Mouse (Mus musculus) cerebellum, adult 8-10 months (tissue): ENCODE data around the gene Ripk3.
A peak's percentile ranks its signal among the peaks of the same experiment; 100 is the strongest.

Experiments
- DNase-seq: peaks from one replicate; pipeline ENCODE4 v3.0.0; 2022

Ripk3 gene

DNA sequence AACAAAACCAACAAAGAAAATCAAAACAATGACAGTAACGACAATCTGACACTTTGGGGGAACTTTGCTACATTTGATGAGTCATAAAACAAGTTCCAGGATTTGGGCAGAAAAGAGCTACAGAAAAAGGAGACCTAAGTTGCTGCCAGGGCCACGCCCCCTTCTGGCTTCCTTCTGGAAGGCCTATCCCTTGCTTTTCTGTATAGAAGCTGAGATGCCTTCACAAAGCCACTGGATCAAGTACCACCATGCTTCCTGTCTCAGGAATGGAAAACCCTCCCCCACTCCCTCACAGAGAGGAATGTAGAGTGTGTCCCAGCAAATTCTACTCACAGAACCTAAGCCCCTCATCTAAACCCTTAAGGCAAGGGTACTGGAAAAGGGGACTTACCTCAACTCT lies 5.3 kb upstream of the Ripk3 start:
- no peak for DNase-seq

GRCm38 (mm10) chr14:55793461-55793860 lies 4.8 kb upstream of the Ripk3 start:
- DNase-seq: no peak

- DNase-seq: no peak
These were observed 934 bp downstream of the Ripk3 start for GRCm38 (mm10) chr14:55787731-55788130.

DNA sequence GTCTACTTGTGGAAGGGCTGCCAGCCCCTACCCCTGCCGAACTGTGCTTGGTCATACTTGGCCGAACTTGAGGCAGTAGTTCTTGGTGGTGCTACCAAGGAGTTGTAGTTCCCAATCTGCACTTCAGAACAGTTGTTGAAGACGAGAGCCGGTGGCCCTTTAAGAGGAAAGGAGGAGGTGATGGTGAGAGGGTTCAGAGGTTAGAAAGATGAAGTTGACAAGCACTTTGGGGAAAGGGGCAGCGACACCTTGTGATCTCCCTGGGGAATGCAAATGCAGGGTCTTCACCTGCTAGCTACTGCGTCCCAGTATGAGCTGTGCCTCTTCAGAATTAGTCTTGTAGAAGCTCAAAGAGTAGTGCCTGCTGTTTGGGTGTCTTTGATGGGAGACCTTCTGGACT lies 3.5 kb downstream of the Ripk3 start:
- no peak for DNase-seq

DNA sequence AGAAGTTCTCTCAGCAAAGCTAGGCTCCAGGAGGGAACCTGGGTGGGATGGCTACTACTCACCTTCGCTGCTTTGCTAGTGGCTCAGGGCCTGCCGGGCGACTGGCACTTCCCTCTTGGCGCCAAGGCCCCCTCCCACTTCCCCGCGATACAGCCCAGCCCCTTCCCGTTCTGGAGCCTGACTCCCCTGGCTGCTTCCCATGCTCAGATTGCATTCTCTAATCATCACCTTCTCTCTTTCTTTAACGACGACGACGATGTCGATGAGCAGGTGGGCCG lies 4.8 kb downstream of the Ripk3 start, which contains the start of gene Adcy4:
Gene Adcy4 (minus strand): TSS at position 138 of the 278 bp plus-strand sequence.
- no peak for DNase-seq

GRCm38 (mm10) chr14:55783171-55783957 lies 5.3 kb downstream of the Ripk3 start:
- DNase-seq: no peak

GRCm38 (mm10) chr14:55782361-55782960 lies 6.2 kb downstream of the Ripk3 start:
- DNase-seq: no peak

DNA sequence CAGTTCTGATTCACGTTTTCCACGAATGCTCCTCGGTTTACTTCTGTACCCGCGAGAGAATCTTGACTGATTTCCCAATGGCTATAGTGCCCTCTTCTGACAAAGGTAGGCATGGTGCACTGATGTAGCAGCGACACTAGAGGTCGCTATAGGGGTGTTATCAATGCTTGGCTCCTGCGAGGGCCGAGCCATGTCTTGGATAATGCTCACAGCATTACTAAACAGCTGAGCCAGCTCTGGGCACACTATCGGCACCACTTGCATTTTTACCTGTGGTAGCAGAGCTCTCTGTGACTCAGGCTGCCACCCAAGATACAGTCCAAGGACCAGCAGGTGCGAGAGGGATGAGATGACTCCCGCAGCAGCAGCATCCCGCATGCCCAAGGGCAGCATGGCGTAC lies 7.4 kb downstream of the Ripk3 start:
- DNase-seq: peak; percentile 59

- DNase-seq: no peak
These were observed 7.9 kb downstream of the Ripk3 start for GRCm38 (mm10) chr14:55780736-55781135.

DNA sequence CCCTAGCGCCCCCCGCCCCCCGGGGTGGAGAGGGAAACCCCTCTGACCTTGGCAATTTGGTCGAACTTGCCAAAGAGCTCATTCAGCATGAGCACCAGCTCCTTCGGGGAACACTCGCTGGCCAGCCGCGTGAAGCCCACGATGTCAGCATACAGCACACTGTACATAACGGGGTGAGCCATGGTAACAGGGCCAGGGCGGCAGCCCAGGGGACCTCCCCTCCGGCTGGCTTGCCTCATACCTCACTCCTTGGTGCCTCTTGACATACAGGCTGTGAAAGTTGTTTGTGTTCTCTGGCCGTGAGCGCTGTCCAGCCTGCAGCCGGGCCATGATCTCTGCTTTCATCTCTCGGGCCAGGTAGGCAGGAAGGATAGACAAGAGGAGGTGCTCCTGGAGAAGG lies 9.0 kb downstream of the Ripk3 start:
- DNase-seq: no peak

DNA sequence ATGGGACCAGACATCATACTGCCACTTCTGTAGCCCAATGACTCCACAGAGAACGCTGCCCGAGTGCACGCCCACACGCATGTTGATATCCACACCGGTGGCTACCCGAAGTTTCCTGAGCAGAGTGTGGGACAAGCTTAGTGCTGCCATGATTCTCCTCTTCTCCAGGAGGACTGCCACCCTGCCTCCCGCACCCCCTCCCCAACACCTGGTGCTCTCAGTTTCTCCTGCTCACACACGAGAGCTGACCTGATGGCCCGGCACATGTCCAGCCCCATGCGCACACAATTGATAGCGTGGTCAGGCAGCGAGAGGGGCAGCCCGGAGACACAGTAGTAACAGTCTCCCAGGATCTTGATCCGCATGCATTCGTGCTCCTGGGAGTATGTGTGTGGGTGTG lies 10.0 kb downstream of the Ripk3 start:
- no peak for DNase-seq

GRCm38 (mm10) chr14:55777806-55778205 lies 10.9 kb downstream of the Ripk3 start:
- DNase-seq: no peak

DNA sequence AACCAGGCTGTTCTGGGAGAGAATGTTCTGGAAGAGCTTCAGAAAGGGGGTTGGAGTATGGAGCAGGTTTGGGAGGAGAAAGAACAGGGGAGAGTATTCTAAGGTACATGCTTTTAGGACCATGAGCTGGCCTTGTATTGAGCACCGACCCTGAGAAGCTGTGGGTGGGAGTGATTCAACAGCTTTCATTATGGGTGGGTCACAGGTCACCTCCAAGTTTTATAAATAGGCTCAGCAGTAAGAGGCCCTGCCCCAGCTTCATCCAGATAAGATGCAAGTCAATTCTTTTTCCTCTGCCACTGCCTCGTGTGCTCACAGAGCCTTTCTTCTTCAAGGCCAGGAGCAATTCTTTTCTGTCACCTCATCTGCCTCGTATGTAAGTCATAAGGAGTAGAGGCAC lies 11.5 kb downstream of the Ripk3 start:
- DNase-seq: no peak

DNA sequence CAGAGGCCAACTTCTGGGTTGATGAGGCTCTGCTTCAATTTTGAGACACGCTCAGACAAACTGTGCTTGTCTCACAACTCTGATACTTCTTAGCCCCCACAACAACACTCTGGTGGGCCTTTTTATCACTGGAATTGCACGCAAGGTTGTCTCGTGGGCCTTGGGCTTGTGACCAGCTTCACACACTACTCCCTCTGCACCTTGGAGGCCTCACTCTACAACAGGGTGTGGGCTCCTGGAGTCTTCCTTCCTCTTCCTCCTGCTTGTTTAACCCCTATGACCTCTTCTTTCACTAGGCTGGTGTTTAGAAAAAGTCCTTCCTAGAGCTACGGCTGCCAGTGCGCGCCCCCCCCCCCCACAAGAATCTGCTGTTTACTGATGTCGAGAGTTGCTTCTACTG lies 12.0 kb downstream of the Ripk3 start:
- no peak for DNase-seq

DNA sequence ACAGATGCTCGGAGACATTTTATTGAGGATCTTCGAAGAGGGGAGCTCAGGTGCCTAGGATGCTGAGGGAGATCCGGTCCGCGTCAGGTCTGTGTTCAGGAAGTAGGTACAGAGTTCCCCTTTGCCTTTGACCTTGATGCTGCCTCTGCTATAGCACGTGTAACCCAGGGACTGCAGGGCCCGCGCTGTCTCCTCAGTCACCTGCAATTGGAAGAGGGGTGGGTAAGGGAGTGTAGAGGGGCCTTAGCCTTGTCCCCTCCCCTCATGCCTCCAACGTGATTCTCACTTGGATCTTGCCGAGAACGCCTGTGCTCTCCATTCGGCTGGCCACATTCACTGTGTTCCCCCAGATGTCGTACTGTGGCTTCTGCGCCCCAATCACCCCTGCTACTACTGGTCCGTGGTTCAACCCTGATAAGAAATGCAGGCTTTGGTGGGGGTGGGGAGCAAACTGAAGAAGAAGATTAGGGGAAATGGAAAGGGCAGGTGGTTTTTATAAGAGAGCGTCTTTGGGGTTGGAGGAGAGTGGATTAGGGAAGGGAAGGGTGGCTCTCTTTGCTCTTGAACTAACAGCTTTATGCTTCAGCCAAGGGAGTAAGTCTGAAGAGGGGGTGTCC lies 19.5 kb downstream of the Ripk3 start:
- DNase-seq: no peak

GRCm38 (mm10) chr14:55768555-55768954 lies 20.1 kb downstream of the Ripk3 start:
- DNase-seq: no peak

DNA sequence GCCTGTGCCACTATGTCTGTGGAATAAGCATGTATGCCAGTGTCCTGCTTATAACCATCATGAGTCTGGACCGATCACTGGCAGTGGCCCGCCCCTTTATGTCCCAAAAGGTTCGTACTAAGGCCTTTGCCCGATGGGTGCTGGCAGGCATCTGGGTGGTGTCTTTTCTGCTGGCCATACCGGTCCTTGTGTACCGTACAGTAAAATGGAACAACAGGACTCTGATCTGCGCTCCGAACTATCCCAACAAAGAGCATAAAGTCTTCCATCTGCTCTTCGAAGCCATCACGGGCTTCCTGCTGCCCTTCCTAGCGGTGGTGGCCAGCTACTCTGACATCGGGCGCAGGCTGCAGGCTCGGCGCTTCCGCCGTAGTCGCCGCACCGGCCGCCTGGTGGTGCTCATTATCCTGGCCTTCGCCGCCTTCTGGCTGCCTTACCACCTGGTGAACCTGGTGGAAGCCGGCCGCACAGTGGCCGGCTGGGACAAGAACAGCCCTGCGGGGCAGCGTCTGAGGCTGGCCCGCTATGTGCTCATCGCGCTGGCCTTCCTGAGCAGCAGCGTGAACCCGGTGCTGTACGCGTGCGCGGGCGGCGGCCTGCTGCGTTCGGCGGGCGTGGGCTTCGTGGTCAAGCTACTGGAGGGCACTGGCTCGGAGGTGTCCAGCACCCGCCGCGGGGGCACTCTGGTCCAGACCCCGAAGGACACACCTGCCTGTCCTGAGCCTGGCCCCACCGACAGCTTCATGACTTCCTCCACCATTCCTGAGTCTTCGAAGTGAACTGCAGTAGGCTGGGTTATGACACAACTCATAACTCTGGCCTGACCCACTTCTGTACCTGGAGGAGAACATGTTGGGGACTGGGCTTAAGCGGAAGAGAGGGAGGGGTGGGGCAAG lies 20.9 kb downstream of the Ripk3 start:
- peak; percentile 75 for DNase-seq

- no peak for DNase-seq
These were observed 23.0 kb downstream of the Ripk3 start, which contains the start of gene Ltb4r1 for GRCm38 (mm10) chr14:55765696-55766095. Gene Ltb4r1 (plus strand): TSS chr14:55765962.

DNA sequence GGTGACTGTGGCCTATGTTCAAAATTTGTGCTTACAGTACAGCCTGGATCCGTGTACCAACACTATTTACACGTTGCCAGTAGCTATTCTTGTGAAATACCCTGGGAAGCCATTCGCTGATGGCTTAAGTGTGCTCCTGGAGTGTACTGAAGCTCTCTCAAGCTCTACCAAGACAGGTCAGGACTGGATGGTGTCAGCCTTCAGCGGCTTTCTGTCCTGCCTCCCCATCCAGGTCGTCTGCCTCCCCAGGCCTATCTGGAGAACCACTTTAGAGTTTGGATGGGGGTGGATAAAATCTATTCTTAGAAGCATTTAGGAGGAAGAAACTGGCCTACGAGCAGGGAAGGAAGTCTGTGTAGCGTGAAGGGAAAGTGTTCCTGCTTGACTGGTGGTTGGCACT lies 25.5 kb downstream of the Ripk3 start:
- no peak for DNase-seq

DNA sequence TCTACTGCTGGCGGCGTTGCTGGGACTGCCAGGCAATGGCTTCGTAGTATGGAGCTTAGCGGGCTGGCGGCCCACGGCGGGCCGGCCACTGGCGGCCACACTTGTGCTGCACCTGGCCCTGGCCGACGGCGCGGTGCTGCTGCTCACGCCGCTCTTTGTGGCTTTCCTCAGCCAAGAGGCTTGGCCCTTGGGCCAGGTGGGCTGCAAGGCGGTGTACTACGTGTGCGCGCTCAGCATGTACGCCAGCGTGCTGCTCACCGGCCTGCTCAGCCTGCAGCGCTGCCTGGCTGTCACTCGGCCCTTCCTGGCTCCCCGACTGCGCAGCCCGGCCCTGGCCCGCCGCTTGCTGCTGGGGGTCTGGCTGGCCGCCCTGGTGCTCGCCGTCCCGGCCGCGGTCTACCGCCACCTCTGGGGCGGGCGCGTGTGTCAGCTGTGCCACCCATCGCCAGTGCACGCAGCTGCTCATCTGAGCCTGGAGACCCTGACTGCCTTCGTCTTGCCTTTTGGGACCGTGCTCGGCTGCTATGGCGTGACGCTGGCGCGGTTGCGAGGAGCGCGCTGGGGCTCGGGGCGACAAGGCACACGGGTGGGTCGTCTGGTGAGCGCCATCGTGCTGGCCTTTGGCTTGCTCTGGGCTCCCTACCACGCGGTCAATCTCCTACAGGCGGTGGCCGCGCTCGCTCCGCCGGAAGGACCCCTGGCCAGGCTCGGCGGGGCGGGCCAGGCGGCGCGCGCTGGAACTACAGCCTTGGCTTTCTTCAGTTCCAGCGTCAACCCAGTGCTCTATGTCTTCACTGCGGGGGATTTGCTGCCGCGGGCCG lies 26.5 kb downstream of the Ripk3 start:
- DNase-seq: peak; percentile 43

DNA sequence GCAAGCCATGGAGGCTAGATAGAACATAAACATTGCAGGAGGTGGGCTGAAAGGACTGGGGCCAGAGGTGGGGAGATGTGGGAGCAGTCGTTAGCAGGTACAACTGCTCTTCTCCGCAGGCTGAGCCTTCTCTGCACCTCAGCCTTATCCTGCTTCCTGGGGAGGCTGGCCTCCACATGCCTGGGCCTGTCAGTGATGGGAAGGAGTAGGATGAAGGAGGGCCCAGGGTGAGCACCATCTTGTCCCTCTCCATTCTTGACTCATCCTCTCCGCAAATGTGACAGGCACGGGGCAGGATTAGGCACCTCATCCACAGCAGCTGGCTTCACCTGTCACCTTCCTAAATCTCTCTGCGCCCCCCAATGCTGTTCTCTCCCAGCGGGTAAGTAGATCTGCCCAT lies 27.5 kb downstream of the Ripk3 start, which contains the start of gene Ltb4r2:
Gene Ltb4r2 (plus strand): TSS at position 266 of the 400 bp plus-strand sequence.
- DNase-seq: no peak

- peak; percentile 89 for DNase-seq
These were observed 28.5 kb downstream of the Ripk3 start for GRCm38 (mm10) chr14:55760156-55760555.
